Mouse (Mus musculus): ENCODE measurements around the gene Cnih1.
A peak's percentile ranks its signal among the peaks of the same experiment; 100 is the strongest.
"Not testable (repeated sequence)": the region's sequence is repeated elsewhere in the genome, so short reads cannot be mapped to it uniquely, and the experiment has no call there.

Cnih1 gene

DNA sequence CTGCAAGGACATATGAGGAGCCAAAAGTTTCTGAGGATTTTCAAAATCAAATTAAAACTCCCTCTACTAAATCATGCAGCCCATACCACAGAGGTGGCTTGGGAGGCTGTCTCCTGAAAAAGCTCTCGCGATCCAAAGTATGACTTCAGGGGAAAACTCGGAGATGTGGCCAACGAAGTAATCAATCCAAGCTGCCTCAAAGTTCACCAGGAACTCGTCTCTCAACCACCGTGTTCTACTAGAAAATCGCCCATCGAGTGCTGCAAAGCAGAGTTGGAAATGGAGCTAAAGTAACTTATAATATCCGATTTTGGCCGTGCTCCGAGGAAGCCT, 791 bp downstream of the Cnih1 start:
- no peak for DNase-seq

DNA sequence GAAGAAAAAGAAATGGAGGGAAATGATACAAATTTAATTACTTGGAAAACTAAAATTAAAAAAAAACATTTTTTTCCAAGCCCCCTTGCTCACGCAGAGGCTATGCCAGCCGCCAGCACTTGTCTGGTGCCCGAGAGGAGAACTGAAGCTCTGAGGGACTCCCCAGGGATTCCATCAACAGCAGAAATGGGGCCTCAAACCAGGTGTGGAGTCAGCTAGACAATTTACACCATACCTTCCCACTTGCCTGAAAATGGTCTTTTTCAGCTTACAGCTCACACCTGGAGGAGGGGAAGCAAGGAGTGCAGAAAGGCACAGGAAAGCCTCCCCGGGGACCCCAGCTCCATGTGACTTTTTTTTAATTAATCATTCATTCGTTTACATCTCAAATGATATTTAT, 3.0 kb downstream of the Cnih1 start:
- DNase-seq, result no peak

DNA sequence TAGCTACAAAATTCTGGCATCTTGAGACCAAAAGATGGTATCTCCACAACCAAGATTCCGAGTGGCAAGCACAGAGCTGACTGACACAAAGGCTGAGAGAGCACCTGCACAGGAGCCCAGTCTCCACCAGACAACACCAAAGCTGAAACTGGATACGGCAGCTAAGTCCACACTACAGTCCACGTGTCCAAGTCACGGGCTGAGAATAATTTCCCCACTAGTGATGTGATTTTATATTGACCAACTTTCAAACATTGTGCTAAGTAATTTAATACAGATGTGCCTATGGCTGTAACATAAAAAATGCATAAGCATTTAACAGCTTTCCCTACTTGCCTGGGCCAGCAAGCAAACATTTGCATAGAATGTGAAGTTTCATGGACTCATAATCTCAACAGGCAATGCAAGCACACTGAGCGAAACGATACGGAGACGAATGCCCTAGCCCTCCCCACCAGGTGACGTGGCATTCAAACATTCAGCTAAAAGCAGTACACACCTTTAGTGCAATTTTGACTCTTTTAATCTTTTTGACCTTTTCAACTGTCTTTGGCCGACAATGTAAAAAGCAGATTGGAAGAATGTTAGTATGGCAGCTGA, 4.8 kb downstream of the Cnih1 start:
- DNase-seq, result no peak

DNA sequence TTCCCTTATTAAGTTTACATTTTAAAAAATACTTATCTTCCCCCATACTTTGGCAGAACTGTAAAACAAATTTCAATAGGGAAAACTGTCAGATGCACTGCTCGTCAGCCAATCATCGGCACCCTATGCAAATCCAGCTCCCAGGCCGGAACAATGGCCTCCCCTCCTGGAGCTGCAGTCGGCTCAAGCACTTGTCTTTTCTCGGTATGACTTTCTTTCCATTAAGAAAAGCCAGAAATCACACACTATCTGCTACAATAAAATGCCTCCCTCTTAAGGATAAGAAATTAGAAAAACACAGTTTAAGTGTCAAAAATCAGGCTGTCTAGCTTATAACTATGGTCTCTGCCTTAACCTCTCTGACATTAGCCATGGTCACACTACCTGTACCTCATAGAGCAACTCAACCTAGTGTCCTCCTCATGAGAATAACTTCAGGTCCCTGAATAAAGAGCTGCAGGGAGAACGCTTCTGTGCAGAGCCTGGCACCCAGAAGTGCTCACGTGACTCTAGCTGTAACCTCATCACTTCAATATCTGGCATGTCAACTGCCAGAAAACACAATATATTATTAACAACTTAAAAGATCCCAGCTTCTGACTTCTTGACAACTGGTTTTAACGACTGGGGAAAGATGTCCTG, 5.9 kb downstream of the Cnih1 start:
- DNase-seq, result no peak

DNA sequence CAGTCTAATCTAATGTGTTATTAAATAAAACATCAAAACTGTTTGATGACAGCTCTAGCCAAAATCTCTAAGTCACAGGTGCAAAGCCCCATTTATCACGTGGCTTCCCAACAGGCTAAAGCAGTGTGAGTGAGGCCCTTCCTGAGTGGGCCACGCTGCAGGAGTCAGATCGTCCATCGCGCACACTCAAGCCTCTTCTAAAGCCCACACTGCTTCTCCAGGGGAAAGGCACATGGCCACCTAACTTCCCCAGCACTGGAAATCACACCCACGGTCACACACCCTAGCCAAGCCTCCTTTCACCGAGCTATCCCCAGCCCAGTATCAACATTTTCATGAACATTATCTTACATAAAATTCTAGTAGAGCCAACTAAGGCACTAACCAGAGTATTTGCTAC, 7.1 kb downstream of the Cnih1 start:
- DNase-seq, result no peak

DNA sequence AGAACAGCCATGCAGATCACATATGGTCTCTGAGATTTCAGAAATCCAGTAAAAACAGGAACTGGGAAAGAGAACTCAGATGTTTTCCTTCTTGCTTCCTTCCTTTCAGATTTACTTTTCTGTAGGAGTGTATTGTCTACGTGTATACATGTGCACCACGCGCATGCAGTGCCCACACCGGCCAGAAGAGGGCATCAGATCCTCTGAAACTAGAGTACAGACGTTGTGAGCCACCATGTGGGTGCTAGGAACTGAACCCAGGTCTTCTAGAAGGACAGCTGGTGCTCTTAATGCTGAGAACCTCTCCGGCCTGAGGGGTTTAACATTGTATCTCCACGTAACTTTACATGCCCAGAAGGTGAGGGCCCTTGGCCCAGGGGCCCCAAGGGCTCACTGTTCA, 9.0 kb downstream of the Cnih1 start:
- no peak for DNase-seq

DNA sequence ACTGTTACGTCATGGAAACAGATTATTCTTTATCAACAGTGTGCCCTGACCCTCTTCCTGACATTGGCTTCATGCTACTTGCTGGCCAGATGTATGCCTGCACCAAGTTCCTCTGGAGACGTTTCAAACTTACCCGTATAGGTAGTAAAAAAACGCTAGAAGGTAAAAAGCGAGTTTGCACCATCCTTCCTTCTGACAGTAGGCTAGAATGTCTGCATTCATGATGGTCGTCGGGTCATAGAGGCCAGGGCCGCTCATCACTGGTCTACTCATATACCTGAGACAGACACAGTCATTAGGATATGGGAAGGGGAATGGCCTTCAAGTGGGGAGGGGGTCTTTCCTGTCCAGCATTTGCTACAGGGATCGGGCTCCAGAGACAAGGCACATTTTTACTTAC, 9.5 kb downstream of the Cnih1 start:
- no peak for DNase-seq

DNA sequence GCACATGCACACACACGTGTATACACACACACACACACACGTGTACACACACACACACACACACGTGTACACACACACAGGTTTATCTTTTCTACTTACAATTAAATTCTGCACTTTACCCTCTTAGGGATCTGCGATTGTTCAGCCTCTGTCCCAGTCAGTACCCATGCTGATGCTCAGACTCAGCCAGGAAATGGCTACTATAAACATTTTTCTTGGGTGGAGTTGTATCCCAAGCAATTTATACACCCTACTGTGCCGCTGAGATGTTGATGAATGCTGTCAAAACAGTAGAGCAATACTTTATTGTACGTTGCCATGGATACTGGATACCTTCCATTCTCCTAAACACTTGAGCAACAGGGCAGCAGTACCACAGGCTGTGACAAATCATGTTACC, 18.2 kb downstream of the Cnih1 start:
- DNase-seq, result no peak

DNA sequence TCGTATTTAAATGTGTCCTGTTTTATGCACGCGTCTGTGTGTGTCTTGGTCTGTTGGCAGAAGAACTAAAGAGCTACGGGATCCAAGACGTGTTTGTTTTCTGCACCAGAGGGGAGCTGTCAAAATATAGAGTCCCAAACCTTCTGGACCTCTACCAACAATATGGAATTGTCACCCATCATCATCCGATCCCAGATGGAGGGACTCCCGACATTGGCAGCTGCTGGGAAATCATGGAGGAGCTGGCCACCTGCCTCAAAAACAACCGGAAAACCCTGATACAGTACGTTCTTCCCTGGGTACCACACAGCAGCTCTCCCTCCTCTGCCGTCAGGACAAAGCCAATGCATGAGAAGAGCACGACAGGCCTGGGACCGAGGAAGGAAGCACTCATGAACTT, 21.1 kb downstream of the Cnih1 start:
- DNase-seq, result no peak

DNA sequence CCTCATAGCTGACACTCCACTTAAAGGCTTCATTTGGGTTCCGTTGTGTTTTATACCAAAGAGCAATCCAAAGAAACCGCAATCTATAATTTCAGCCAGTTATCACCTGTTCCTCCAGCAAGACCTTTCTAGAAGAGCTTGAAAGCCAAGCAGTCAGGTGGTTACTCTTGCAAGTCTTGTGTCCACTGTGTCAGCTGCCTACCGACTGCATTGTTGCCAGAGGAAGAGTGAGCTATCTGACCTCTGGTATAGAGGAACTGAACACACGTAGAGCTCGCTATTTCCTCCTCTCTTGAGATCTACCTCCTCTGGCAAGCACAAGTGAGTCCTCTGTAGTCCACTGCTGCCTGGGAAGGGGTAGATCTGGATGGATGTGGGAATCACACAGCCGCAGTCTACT, 27.0 kb downstream of the Cnih1 start:
- DNase-seq, result no peak

DNA sequence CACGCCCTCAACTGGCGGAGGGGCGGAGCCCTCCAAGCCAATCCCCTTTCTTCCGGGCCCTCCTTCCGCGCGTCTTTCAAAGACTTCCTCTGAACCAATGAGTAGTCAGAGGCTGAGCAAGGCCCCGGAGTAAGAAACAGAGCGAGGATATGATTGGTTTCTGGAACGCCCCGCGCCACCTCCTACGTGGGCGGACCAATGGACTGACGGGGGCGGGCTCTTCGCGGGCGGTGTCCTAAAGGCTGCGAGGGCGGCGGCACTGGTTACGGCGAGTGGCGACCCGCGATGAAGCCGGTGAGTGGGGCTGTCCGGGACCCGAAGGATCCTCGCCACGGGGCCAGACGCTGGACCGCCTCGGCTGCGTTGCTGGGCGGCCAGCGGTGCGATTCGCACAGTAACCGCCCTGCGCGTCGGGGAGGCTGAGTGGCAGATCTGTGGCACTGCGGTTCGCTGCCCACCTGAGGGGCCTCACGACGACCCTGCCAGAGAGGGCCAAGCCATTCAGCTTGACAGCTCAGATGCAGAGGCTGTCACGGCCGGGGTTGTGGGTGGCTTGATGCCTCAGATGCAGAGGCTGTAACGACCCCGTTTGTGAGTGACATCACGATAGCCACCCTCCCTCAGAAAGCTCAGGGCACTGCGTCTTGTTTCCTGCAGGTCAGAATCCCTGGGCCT, 27.7 kb downstream of the Cnih1 start, which contains the start of gene Cdkn3:
TSS of gene Cdkn3 (plus strand) at position 187 of the 675 bp plus-strand sequence.
- DNase-seq, result peak; percentile 92 to 97

DNA sequence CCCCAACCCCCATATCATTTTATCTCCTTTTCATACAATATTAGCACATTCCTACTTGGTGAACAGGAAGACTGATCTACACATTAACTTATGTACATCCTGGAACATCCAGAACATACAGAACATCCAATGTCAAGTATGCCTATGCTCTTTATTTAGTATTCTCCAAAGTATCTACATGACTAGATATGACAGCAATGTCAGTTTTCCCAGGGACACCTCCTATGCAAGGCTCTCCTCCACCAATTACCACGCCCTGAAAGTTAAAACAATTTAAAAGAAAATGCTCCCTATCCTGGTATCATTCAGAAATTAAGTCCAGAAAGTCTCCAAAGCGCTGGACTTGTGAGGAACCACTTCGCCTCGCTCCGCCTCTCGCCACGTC, 28.2 kb downstream of the Cnih1 start:
- DNase-seq, result no peak

DNA sequence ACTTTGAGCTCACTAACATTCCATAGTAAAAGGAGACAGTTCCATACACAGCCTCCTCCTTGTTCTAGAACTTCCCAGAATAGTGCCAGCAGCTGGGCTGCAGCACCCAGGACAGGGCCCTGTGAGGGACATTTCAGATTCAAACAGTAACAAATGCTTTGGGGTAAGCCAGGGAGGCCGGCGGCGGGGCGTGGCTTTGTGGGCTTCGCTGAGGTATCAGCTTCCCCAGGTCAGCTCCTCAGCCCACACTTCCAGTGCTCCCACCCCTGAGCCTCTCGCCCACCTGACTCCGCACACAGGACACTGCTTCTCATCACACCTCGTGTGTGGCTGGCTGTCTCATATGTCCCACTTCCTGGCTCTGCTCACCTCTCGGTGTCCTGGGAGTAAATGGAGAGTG, 30.5 kb downstream of the Cnih1 start:
- DNase-seq, result no peak

DNA sequence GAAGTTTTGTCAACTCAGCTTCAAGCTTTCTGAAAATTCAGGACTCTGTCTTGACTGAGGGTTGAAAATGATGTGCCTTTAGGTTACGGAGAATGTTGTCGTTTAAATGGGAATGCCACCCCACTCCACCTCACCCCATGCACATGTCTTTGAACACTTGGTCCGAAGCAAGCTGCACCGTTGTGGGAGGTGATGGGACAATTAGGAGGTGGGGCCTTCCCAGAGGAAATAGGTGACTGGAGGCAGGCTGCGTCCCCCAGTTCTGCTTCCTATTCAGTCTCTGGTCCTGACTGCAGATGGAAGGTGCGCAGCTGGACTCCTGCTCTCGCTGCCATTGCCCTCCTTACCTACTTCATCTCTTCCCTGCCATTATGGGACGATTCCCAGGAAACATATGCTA, 32.4 kb downstream of the Cnih1 start:
- no peak for DNase-seq

DNA sequence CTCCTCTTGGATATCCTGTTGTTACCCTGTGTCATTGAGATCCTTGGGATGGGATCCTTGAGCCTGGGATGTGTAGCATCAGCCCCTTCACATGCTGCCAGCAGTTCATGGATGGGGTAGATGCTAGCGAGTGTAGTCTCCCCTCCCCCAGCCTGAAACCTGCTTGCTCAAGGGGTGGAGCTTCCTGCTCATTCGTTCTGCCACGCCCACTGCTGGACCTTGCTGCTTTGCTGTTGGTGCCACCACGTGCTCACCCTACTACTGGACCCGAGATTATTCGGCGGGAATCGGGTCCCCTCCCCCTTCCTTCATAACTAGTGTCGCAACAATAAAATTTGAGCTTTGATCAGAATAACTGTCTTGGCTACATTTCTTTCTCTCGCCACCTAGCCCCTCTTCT, 33.8 kb downstream of the Cnih1 start:
- DNase-seq, result not testable (repeated sequence)

DNA sequence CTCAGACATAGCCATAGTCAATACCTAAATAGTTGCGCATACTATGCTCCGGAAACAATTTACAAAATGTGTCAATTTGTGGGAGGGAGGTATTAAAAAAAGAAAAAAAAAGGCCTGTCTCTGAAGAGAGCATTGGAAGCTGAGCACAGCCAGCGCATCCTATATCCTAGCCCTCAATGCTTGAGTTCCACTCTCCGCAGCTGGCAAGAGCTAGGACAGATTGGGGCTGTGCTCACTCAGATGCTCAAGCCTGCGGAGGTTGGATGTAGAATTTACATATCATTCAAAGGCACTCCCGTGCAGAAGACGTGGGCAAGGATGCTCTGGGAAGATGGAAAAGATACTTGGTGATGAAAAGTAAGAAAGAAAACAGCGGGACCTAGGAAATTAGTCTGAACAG, 42.8 kb downstream of the Cnih1 start:
- DNase-seq, result no peak

DNA sequence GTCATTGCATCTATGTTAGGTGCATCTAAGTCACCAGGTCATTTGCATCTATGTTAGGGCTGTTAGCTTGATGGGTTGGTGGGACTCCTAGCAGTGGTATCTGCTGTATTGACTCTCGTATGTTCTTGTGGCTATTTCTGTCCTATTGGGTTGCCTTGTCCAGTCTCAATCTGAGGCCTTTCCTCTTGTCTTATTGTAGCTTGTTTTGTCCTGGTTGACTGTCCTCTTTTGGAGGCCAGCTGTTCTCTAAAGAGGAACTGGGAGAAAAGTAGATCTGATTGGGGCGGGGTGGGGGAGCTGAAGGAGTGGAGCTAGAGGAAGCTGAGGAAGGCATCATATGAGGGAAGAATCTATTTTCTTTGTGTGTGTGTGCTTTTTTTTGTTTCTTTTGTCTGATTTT, 45.5 kb downstream of the Cnih1 start:
- no peak for DNase-seq

DNA sequence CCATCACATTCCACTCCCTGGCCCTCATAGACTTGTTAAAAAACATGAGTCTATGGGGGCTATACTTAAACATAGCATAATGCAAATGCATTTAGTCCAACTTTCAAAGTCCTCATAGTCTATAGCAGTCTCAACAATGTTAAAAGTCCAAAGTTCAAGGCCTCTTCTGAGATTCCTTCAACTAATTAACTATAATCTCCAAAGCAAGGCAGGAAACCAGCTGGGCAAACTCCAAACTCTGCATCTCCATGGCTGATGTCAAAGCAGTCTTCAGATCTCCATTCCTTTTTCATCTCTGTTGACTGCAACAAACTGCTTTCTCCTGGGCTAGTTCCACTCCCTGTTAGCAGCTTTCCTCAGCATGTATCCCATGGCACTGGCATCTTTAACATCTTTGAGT, 50.9 kb downstream of the Cnih1 start:
- not testable (repeated sequence) for DNase-seq

DNA sequence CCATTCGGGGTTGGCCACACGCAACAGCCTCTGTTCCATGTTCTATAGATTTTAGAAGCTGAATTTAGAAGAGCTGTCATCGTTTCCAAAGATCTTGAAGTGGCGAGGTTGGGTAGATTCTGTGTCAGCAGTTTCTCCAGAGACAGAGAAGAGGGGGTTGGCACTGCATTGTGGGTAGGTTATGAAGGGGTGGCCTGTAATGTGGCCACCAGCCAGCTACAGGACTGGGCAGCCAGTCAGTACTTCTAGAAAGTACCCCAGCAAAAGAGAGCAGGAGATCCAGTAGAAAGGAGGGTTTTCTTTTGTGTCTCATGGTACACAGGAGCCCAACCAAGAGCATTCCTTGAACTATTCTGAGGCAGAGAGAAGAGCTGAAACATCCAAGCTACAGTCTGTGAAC, 51.8 kb downstream of the Cnih1 start:
- no peak for DNase-seq

DNA sequence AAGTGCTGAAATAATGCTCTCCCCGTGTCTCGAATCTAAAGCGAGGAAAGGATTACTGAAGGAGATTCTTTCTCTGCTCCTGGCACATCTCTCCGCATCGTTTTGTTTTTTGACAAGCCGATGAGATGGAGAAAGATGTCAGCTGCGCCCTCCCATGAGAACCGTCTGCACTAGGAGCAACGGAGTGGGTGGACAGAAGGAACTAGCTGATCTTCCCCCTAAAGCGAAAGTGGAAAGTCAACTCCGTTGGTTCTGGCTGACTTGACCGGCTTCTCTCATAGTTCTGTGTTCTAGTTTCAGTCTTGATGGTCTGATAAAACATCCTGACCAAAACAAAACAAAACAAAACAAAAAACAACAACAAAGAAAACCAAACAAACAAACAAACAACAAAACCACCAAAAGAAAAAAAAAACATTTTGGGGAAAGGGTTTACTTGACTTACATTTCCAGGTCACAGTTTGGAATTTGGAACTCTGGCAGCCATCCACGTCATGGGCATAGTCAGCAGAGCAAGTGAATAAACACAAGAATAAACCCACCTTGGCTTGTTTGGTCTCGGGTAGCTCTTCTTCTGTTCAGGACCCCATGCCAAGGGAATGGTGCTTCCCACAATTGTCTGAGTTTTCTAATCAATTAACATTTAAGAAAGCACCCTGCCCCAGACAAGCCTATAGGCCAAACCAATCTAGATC, 53.3 kb downstream of the Cnih1 start:
- DNase-seq, result peak; percentile 42 to 46

DNA sequence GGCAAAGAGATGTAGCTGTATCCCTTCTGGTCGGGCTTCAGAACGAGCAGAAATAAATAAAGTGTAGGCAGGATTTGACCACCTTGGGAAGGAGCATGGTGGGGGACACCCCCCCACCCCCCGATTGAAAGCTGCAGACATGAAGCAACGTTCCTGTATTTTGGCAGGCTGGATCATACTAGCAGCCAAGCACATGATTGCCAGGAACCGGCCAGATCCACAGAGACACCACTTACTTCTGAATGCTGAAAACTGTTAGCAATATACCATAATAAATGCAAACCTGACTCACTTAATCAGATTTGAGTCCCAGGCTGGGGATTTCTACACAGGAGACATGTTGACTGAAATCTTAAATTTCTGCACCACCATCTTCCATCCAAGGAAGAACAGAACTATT, 53.9 kb downstream of the Cnih1 start:
- DNase-seq, result no peak

DNA sequence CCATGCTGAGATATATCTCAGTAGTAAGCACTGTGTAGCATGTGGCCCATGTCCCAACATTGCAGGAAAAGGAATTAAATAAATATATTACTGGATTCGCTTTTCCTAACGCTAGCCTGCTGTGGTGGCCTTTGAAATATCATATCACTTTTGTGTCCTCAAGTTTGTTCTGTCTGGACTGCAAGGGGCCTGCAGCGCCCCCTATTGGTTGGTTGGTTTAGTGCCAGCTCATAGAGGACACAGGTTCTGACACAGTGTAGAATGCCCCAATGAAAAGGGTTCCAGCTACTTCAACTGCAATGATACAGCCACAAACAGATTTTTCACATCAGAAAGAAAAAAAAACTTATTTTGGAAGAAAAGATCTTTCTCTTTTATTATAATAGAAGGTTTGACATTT, 62.5 kb downstream of the Cnih1 start:
- DNase-seq, result peak in 1 of 2 experiments; percentile 51

All from kidney, postnatal 25 days (tissue).